Mouse (Mus musculus): ENCODE data around the gene Gm42715. TPM values are rescaled to one million over a fixed set of nuclear protein-coding genes. Genes with fewer than 3 reads are reported as not detected.
A peak's percentile ranks its signal among the peaks of the same experiment; 100 is the strongest.

The Gm42715 gene
- 13.4 and 14.8 TPM in 2 replicates for polyA plus RNA-seq (2015; fragmentation: Nextera tagmentation; extraction: Ambion mirVana)

DNA sequence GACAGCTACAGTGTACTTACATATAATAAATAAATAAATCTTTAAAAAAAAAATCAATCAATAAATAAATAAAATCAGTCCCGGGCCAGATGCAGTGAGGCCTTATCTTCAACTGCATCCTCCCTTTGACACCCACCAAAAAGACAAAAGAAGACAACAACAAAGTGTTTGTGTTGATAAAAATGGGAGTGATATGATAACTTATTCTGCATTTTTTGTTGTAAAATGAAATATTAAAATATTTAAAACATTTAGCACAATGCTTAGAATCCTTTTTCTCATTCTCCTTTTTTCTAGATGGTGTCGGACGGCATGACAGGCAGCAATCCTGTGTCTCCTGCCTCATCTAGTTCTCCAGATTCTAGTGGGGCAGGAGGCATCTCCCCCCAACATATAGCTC is at the start of gene Gm42715:
TSS of gene Gm42715 (plus strand) at position 301 of the 400 bp plus-strand sequence.
- H3K9ac ChIP-seq: no peak within 1 kb of the TSS
- no peak within 1 kb of the TSS for H3K4me2 ChIP-seq
- WGBS: 87% methylated on average over 3 of the region's 3 CpGs
- no peak for ATAC-seq (ENCODE audit: insufficient read depth, low FRiP score, low read depth)
- no peaks in the 10 kb centered on the region for H3K9me3 ChIP-seq
- H3K4me3 ChIP-seq (replicated peaks): no peak within 1 kb of the TSS
- H3K4me1 ChIP-seq: no peaks in the 10 kb centered on the region
- H3K36me3 ChIP-seq: peaks cover 54% of the 10 kb centered on the region
- H3K27ac ChIP-seq: no peak within 1 kb of the TSS
- H3K27me3 ChIP-seq (replicated peaks): no peaks in the 10 kb centered on the region

DNA sequence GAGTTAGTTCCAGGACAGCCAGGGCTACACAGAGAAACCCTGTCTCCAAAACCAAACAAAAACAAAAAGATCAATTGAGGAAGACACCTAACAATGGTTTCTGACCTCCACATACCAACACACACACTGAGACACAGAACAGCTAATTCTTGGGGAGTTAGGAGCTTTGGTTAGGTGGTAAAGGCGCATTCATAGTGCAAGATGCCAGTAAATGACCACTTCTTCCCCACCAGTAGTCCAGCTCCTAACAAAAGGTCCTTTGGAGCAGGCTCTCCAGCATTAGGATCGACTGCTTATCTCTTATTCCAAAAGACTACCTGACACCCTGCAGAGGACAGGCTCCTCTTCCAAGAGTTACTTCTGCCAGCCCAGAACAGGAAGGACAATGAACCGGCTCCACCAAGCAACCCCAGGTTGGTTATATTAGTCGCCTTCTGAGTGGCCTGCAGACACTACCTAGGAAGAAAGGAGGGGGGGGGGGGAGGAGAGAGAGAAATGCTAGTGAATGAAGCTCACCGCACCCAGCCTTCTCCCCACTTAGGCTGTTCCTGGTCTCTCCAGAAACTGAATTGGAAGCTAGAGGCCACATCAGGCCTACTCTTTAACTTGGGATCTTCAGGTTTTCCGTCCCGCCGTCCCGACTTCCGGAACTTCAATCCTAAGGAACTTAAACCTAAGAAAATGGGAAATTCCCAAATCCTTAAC is 49.2 kb upstream of the Gm42715 start:
- Histone ChIP-seq H3K4me2 (peak overlapping the region; percentile 87), H3K4me1 (peaks cover 9% of the 10 kb centered on the region; the same call in 1 of the 2 replicates), H3K27ac (peak overlapping the region; percentile 99), H3K36me3 (peaks cover 24% of the 10 kb centered on the region), H3K9ac (peak overlapping the region; percentile 35; the same call in 1 of the 2 replicates), H3K9me3 (no peaks in the 10 kb centered on the region), H3K27me3 (replicated peaks) (no peaks in the 10 kb centered on the region), H3K4me3 (replicated peaks) (peak overlapping the region; percentile 81)
- ATAC-seq (ENCODE audit: insufficient read depth, low FRiP score, low read depth): no peak
- 6% methylated on average over 10 of the region's 10 CpGs for WGBS

DNA sequence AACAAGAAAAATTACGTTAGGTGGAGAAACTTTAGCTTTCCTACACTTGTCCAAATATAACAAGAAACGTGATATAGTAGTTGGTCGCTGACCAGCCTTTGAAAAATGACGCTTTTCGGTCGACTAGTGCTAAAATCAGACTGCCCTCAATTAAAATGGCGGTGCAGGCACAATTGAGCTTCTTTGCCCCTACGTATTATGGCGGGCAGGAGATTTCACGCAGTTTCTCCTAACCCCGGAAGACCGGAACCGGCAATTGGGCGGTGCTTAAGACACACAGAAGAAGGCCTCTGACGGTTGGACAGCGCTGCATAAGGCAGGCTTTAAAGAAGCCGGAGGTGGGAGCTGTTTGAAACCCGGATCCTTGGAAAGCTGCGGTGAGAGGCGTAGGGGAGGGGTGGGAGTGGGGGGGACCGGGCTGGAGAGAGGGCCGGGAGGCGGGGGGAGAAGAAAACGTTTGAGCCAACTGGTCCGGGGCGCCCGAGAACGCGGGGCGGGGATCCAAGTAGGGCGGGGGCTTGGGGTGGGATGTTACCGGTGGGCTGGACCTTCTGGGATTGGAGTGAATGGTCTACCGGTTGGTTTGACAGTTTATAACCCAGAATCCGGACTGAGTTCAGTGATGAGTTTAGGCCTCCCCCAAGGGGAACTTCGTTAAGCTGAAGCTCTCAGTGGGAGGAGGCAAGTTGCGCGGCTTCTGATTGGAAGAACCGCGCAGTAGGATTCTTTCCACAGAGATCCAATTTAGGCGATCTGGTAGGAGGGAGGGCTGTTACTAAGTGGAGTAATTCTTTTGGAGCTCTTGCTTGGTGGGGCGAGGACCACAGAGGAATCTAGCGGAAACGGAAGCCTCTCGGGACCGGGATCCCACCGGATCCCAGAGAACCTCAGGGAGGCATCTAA is 48.4 kb upstream of the Gm42715 start:
- Histone ChIP-seq H3K9me3 (no peaks in the 10 kb centered on the region), H3K4me1 (peaks cover 12% of the 10 kb centered on the region; the same call in 1 of the 2 replicates), H3K27ac (peak overlapping the region; percentile 99), H3K4me3 (replicated peaks) (peak overlapping the region; percentile 81), H3K4me2 (peak overlapping the region; percentile 87), H3K36me3 (peaks cover 33% of the 10 kb centered on the region), H3K9ac (peak overlapping the region; percentile 81), H3K27me3 (replicated peaks) (no peaks in the 10 kb centered on the region)
- peak; percentile 89 for ATAC-seq (ENCODE audit: insufficient read depth, low FRiP score, low read depth)
- WGBS: under 1% methylated on average over 46 of the region's 46 CpGs

DNA sequence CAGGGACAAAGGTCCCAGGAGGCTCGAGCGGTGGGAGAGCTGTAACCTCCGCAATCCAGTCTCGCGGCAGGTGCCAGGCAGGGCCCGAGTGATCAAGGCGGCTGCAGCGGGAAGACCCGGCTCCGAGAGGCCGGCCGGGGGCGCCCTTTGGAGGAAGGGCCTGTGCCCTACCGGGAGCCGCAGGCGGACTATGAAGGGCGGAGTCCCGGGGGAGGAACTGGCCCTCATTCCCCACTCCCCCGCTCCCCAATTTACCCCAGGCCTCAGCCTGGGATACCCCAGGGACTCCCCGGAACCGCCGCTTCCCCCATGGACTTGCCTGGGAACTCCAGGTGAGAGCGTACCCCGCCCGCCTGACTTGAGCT is 47.8 kb upstream of the Gm42715 start:
- peak overlapping the region; percentile 99 for H3K27ac ChIP-seq
- H3K4me1 ChIP-seq: peaks cover 15% of the 10 kb centered on the region; the same call in 1 of the 2 replicates
- H3K9ac ChIP-seq: peak overlapping the region; percentile 81
- ATAC-seq (ENCODE audit: insufficient read depth, low FRiP score, low read depth): peak; percentile 9
- peak overlapping the region; percentile 81 for H3K4me3 ChIP-seq (replicated peaks)
- H3K36me3 ChIP-seq: peaks cover 35% of the 10 kb centered on the region
- peak overlapping the region; percentile 87 for H3K4me2 ChIP-seq
- 0% methylated on average over 24 of the region's 25 CpGs for WGBS
- H3K9me3 ChIP-seq: no peaks in the 10 kb centered on the region
- no peaks in the 10 kb centered on the region for H3K27me3 ChIP-seq (replicated peaks)

DNA sequence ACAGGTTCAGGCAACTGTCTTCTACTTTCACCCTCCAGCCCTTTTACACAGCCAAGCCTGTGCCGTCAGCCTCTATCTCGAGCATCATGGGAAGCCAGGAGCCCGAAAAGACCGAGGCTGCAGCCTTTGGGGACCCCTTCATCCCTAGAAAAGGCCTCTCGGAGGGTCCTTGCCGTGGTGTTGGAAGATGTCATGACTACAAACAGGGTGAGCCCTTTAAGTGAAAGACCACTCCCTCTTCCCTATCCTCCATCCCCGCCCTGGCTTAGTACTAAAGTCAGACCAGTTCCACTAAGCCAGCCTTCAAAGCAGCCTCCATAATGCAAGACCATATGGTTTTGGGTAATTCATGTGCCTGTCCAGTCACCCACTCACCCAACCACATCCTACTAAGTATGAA is 47.3 kb upstream of the Gm42715 start:
- 3% methylated on average over 7 of the region's 7 CpGs for WGBS
- Histone ChIP-seq H3K9me3 (no peaks in the 10 kb centered on the region), H3K27me3 (replicated peaks) (no peaks in the 10 kb centered on the region), H3K36me3 (peaks cover 33% of the 10 kb centered on the region), H3K9ac (peak overlapping the region; percentile 81), H3K27ac (peak overlapping the region; percentile 99), H3K4me3 (replicated peaks) (peak overlapping the region; percentile 81), H3K4me2 (peak overlapping the region; percentile 87), H3K4me1 (peaks cover 19% of the 10 kb centered on the region)
- no peak for ATAC-seq (ENCODE audit: insufficient read depth, low FRiP score, low read depth)

DNA sequence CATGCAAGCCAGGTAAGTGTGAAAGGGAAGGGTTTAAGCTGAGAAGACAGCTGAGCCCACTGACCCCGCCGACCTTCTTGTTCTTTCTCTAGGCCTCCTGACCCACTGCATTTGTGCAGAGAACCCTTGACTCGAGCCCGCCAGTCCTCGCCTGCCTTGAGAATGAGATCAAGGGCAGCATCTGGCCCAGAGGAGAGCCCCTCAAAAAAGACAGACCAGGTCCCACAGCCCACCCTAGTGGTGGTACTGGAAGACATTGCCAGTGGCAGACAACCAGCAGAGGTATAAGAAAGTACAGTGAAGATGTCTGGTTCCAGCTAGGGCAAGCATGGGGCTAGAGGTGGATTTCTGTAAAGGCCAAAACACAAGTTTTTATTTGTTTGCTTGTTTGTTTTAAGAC is 45.7 kb upstream of the Gm42715 start:
- Histone ChIP-seq H3K4me3 (replicated peaks) (no peak overlapping the region), H3K4me1 (peaks cover 21% of the 10 kb centered on the region), H3K4me2 (no peak overlapping the region), H3K27me3 (replicated peaks) (no peaks in the 10 kb centered on the region), H3K9ac (no peak overlapping the region), H3K36me3 (peaks cover 33% of the 10 kb centered on the region), H3K9me3 (no peaks in the 10 kb centered on the region), H3K27ac (no peak overlapping the region)
- no peak for ATAC-seq (ENCODE audit: insufficient read depth, low FRiP score, low read depth)
- 86% methylated on average over 5 of the region's 5 CpGs for WGBS

DNA sequence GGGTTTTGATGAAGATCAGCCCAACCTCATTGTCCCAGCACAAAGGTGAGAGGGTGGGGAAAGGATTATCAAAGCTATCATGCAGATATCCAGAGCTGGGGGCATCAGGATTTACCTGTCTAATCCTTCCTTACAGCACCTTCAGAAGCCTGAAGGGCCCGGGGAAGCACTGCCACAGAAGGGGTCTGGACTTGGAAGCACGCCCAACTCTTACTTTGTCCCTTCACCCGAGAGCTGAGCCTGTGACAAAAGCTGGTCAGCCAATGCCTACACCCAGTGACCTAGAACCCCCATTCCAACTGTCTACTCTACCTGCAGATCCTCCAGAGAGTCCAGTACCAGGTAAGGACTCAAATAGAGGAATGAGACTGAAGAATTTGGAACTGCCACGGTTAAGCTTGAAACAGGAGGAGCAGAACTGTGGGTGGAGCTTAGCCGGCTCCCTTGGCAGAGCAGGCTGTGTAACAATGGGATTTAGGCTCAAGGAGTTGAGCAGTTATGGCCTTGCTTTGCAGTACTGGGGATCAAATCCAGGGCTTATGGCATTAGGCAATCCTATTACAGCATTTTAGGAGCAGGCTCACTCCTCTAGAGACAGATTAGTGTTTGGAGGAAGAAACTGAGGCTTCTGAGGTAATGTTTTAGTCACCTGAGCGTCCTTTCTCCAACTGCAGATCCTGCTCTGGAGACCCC is 44.9 kb upstream of the Gm42715 start:
- H3K9me3 ChIP-seq: no peaks in the 10 kb centered on the region
- peaks cover 33% of the 10 kb centered on the region for H3K36me3 ChIP-seq
- no peak for ATAC-seq (ENCODE audit: insufficient read depth, low FRiP score, low read depth)
- peaks cover 22% of the 10 kb centered on the region for H3K4me1 ChIP-seq
- H3K4me2 ChIP-seq: no peak overlapping the region
- no peak overlapping the region for H3K4me3 ChIP-seq (replicated peaks)
- WGBS: 78% methylated on average over 6 of the region's 6 CpGs
- no peaks in the 10 kb centered on the region for H3K27me3 ChIP-seq (replicated peaks)
- no peak overlapping the region for H3K27ac ChIP-seq
- no peak overlapping the region for H3K9ac ChIP-seq

DNA sequence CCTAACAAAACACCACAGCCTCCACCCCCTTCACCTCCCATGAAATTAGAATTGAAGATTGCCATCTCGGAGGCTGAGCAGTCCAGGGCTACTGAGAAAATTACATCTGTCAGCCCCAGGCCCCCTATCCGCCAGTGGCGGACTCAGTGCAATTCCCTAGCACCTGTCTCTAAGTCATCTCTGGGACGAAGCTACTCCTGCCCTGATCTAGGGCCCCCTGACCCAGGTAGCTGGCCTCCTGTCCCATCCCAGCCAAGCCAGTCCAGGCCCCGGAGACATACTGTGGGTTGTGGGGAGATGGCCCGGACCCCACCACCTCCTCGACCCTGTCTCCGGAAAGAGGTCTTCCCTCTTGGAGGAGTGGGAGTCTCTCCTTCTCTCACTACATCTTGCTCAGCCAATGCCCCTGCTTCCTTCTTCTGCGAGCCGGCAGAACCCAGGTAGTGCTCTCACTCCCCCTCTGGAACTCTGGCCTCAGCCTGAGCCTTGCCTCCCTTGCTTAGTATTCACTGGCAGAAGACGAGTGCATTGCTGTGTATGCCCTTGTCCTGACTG is 44.1 kb upstream of the Gm42715 start:
- H3K4me2 ChIP-seq: no peak overlapping the region

DNA sequence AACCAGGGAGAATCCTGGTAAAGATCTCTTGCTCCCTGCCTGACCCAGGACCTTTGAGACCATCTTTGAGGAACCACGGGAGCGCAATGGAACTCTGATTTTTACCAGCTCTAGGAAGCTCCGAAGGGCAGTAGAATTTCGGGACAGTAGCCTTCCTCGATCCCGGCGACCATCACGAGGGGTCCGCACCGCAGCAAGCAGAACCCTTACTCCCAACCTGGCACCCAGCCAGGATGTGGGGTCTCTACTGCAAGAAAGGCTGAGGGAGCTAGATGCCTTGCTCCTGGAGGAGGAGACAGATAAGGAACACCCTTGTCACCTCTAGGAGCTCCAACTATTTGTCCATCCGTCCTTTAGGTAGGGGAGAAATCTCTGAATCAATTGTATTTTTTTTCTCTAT is 43.0 kb upstream of the Gm42715 start:
- no peak overlapping the region for H3K4me2 ChIP-seq
- no peaks in the 10 kb centered on the region for H3K9me3 ChIP-seq
- 95% methylated on average over 11 of the region's 11 CpGs for WGBS
- no peaks in the 10 kb centered on the region for H3K27me3 ChIP-seq (replicated peaks)
- H3K4me3 ChIP-seq (replicated peaks): no peak overlapping the region
- peaks cover 32% of the 10 kb centered on the region for H3K4me1 ChIP-seq
- H3K9ac ChIP-seq: no peak overlapping the region
- ATAC-seq (ENCODE audit: insufficient read depth, low FRiP score, low read depth): no peak
- H3K36me3 ChIP-seq: peaks cover 37% of the 10 kb centered on the region
- H3K27ac ChIP-seq: no peak overlapping the region

More for the DNA sequence above, 44.1 kb upstream of the Gm42715 start:
- no peaks in the 10 kb centered on the region for H3K27me3 ChIP-seq (replicated peaks)
- peaks cover 33% of the 10 kb centered on the region for H3K36me3 ChIP-seq
- no peak overlapping the region for H3K27ac ChIP-seq
- H3K4me1 ChIP-seq: peaks cover 25% of the 10 kb centered on the region
- H3K9me3 ChIP-seq: no peaks in the 10 kb centered on the region
- WGBS: 93% methylated on average over 11 of the region's 11 CpGs
- H3K4me3 ChIP-seq (replicated peaks): no peak overlapping the region
- no peak for ATAC-seq (ENCODE audit: insufficient read depth, low FRiP score, low read depth)
- no peak overlapping the region for H3K9ac ChIP-seq

DNA sequence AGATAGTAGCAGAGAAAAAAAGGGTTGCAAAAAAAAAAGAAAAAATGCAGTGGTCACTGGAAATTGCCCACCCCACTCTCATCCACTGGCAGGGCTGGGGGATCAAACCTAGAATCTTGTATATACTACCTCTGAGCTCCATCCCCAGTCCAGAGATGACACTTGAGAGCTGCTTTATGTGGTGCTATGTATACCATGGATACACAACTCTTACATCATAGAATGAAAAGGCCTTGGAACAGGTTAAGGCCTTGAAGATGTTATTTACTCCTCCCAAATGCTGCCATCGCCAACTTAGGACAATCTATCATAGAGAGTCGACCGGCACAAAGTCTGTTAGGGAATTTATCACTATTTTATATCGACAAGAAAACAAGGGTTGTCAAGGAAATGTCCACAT is 42.5 kb upstream of the Gm42715 start:
- H3K36me3 ChIP-seq: peaks cover 37% of the 10 kb centered on the region
- 50% methylated on average over 4 of the region's 4 CpGs for WGBS
- H3K9me3 ChIP-seq: no peaks in the 10 kb centered on the region
- H3K27ac ChIP-seq: peak overlapping the region; percentile 99
- H3K27me3 ChIP-seq (replicated peaks): no peaks in the 10 kb centered on the region
- H3K4me1 ChIP-seq: peaks cover 32% of the 10 kb centered on the region
- peak overlapping the region; percentile 95 for H3K4me3 ChIP-seq (replicated peaks)
- peak overlapping the region; percentile 81 for H3K4me2 ChIP-seq
- no peak for ATAC-seq (ENCODE audit: insufficient read depth, low FRiP score, low read depth)
- no peak overlapping the region for H3K9ac ChIP-seq
